Mouse (Mus musculus) layer of hippocampus, adult 8-10 months (tissue): Measurements from ENCODE around the gene Hdac7. TPM values are rescaled to one million over a fixed set of nuclear protein-coding genes. Genes with fewer than 3 reads are reported as not detected.
"Not testable (repeated sequence)": the region's sequence is repeated elsewhere in the genome, so short reads cannot be mapped to it uniquely, and the experiment has no call there.

Experiments
- DNase-seq, 2 experiments: peaks; one replicate each; pipeline ENCODE4 v3.0.0; 2022; ENCODE audit warnings: low spot score in 2 of 2
- total RNA-seq, 4 experiments: library from RNA; stranded (reverse); gene quantifications; 2 replicates each; pipeline ENCODE4 v1.2.4; 2022

The Hdac7 gene
- total RNA-seq, result 10 to 100 TPM; 28.0 to 41.5 (median 34.1) TPM

DNA sequence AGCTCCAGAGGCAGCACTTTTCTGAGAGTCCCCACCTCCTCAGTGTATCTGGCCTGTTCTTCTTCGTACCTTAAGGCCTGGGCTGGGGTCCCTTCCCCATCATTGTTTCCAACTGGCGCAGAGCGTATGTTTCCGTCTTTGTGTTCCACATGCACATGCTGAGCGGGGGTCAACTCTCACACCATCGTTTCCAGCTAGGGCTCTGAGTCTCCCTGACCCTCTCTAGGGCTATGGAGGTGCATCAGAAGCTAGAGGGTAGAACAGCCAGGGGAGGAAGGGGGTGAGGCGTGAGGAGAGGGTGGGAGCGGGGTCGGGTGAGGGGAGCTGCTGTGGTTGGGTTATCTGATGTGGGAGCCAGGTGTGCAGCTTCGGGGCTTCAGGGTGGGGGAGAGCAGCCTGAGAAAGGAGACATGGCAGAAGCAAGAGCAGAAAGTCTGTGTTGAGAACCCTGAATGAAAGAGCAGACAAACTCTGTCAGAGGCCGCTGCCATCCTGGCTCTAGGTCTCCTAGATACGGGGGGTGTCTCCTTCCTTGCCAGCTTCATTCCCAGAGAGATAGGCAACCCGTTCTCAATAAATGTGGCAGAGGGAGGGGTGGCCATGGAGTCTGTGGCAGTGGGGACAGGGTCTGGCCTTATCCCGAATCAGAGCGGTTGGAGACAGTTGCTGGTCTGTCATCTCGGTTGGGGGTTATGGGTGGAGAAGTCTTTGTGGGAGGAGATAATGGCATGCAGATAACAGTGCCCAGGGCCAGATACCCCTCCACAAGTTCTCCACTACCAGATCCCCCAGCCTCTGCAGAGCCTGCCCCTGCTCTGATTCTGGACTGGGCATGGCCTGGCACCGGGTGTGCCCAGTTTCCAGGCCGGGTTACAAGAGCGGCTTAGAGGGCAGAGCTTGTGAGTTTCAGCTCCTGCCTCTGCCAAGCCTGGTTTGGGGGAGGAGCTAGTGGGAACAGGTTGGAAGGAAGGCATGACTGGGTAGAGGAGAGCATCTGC is at the start of gene Hdac7:
TSS of gene Hdac7 (minus strand) at position 466 of the 998 bp plus-strand sequence.
- DNase-seq, result no peak

DNA sequence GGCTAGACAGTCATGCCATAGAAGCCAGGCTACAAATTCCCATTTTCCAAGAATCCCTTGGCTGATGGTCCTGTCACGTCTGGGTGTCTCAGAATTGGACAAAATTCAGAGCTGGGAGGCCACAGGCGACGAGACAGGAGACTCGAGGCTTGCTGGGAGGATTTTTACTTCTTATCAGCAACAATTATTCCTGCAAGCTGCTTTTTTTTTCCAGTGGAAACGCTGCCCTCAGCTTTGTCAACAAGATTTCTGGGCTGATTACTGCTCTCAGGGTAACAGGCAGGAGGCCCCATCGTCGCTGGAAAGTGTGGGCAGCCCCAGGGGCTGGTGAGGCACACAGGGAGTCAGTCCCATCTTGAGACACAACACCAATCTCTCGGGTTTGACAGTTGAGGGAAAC is 48.2 kb upstream of the Hdac7 start:
- DNase-seq, result no peak

DNA sequence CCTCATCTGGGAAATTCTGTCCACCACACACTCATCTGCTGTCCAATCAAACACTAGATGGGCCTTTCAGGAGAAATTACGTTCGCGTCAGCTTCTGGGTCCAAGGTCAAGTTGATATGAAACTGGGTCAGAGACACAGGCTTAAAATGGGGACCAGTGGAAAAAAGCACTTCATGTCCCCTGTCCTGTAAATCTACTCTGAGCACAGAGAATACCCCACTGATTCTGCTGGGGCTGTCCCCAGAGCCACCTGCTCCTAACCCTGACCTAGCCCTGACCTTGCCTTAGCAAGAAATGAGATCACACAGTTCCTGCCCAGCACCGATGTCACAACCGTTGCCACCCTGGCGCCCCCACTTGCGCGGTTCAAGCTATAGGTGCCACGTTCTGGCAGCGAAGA is 46.1 kb upstream of the Hdac7 start:
- DNase-seq, result no peak

DNA sequence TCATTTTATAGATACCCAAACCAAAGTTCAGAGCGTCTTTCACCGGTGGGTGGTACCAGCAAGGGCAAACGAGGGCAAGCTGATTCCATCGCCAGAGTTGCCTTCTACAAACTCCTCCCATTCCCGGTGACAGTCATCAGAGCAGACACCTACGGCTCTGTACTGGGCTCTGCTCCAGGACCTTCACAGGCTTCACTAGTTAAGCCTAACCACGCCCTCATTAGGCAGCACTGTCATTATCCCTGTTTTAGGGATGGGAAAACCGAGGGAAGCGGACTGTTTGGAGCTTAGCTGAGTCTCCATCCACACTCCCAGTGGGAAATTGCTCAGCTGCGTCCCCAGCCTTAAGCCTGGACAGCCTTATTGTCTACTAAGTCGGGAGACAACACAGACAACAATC is 45.7 kb upstream of the Hdac7 start:
- DNase-seq, result no peak

DNA sequence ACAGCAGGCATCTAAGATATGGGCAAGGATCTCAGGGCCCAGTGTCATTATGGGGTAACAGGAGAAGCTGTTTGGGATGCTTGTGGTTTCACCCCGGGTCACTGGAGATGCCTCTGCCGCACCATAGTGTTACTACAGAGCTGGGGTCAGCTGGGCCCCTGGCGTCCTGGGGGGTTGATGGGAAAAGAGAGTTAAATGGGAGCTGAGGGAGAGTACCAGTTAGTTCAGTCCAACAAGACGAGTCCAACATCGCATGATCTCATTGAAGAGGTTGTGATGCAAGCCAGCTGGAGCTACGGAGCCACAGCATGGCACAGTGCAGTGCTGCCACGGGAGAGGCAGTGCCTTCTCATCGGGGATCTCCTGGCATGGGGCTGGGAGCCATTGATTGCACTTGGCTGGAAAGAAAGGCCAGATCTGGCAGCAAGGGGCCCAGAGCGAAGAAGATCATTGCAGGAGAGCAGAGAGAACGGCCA is 43.3 kb upstream of the Hdac7 start:
- no peak for DNase-seq

DNA sequence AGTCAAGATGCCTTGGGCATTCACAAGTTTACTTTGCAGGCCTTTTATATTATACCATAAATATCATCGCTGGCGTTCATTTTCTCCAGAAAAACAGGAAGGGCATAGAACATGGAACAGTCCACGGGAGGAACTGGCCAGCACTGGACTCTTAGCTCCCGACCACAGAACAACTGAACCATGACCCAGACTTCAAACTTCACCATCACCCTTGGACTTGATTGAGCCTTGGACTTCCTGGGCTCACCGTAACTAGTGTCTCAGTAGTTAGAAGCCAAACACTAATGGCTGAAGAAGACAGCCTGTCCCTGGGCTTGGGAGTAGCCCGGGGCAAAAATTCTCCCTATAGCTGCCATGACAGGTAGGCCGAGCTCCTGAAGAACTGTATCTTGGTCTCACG is 37.1 kb upstream of the Hdac7 start:
- DNase-seq, result no peak

DNA sequence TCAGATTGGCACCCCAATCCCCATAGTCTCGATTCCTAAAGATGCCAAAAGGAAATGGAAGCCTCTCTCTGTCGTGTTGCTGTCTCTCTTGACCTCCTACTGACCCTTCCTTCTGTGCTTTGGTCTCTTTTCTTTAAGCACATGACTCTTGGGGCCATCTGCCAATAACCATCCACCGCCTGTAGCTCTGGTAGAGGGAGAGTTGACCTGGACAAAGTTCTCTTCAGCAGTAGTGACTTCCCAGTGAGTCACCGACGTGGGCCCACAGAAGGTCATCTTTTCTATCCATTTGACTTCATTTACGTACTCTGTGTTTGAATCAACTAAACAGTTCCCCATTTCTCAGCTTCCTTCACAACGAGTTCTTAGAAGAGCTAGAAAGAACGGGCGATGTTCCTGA is 36.1 kb upstream of the Hdac7 start:
- DNase-seq, result no peak

DNA sequence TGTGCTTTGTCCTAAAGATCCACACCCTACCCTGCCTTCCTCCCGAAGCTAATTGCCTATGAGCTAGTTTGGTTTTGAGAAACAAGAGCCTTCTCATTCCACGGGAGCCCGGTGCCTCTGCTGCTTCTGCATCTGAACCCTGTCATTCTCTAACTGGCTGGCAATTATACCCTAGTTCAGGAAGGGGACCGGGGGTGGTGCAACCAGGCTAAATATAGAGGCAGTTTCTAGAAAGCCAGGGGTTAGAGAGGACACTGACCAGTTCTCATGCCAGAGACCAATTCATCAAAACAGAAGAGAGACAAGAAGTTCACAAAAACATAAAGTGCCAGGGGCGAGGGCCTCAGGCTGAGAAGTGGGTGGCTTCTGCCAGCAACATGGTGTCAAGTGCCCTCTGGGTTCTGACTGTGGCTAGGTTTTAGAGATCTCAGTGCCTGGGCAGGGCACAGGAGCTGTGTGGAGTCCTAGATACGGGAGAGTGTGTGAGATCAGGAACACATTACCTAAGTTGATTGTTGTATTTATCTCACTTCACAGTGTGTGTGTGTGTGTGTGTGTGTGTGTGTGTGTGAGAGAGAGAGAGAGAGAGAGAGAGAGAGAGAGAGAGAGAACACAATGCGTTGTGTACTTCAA is 34.5 kb upstream of the Hdac7 start:
- no peak for DNase-seq

DNA sequence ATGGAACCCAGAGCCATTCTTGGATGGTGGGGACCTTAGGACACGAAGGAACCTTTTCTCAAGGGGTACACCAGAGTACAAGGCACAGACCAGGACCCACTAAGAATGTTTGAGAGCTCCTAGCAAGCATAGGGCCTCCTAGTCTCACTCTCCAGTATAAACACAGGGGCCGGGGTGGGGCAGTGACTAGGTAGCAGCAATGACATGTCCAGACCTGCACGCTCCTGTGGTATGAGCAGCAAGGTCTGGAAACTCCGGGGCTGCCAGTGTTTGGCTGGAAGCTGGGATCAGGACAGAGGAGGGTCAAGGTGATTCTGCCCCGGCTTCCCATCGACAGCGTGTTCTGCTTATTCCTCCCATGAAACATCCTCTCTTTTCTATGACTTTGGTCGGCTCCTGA is 31.5 kb upstream of the Hdac7 start:
- DNase-seq, result no peak

DNA sequence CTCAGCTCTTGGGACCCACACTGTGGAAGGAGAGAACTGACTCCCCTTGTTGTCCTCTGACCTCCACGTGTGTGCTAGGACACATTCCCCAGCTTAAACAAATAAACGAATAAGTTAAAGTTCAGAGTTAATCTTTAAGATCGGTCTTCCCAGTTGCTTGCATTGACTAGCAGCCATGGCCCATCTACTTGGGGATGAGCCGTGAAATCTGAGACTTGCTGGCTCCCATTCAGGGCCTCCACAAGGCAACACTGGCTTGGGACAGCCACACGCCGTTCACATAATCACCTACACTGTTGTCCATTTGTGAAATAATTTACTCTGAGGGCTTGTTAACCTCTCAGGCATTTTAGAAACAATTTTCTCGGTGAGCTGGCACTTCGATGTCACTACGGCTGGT is 29.4 kb upstream of the Hdac7 start:
- DNase-seq, result no peak

DNA sequence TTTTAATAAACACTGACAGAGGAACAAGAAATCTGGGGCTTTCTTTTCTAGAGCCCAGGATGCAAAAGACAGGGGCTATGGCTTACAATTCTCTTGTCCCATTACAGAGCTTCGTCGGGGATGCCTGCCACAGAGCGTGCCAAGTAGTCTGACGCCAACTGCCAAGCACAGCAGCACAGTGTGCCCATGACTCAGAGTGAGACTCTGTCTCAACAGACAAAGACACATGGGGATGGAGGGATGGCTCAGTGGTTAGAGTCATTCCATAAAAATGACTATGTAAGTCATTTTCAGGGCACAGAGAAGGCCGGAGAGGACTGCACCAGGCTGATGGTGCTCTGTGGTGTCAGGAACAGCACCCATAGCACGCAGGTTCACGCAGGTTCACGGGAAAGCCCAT is 27.9 kb upstream of the Hdac7 start:
- peak; percentile 35 to 48 for DNase-seq

DNA sequence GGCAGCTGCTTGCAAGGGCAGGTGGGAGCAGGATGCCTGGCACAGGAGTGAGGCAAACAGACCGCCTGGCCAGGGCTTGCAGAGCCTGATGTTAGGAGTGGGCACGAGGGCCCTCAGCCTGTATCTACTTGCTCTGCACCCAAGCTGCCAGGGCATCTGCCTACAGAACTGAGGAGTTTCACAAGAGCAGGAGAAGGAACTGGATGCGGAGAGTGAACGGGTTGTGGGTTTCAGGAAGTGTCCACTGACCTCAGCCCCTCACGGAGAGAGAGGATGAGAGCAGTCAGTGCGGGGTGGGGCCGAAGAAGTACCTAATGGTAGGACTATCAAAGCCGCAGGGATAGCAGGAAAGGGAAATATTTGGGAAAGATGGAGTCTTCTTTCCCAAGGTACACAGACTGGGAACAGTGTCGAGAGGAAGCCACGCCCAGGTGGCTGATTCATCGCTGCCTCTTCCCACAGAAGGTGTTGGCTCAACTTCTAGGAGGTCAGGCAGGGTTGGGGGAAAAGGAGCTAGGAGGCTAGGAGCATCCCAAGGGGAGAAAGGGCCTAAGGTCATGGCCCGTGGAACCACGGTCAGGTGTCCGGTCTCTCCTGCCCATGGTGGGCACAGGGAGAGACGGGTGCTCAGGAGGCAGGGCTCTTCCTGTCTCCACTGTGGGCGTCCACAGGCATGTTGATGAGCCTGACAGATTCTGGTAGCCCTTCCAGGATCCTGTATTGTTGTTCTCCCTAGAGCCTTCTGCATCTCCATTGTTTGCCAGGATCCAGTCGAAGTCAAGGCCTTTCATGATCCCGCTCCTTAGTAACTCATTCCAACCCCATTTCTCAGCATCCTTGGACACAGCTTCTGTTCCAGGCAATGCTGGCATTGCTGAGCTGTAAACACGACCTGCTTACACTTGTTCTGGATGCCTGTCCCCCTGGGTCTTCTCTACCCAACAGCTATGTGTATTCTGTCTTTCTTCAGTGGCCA is 27.0 kb upstream of the Hdac7 start:
- no peak for DNase-seq

DNA sequence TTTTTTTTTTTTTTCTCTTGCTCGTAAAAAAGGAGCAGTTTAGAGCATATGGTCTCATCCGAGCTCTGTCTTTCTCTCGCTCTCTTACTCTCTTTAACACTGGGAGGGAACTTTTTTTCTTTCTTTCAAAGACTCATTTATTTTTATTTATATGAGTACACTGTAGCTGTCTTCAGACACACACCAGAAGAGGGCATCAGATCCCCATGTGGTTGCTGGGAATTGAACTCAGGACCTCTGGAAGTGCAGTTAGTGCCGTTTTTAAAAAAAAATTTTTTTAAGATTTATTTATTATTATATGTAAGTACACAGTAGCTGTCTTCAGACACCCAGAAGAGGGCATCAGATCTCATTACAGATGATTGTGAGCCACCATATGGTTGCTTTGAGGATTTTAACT is 25.8 kb upstream of the Hdac7 start:
- DNase-seq, result not testable (repeated sequence)

DNA sequence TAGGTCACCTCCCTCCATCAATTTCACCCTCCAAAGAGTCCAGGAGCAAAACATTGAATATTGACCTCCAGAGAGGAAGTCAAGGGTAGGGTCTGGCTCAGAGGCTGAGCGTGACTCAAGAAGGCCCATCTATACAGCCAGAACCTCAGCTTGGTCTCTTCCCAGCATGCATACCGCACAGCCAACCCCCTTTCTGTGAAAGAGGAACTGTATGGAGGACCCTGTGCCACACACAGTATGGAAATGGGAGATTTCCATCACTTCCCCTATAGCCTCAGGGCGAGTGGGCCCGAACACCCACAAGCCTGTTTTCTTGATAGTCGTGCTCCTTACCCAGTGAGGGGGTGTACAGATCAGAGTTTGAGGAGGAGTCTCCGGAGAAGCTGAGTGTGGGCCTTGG is 24.7 kb upstream of the Hdac7 start:
- no peak for DNase-seq

DNA sequence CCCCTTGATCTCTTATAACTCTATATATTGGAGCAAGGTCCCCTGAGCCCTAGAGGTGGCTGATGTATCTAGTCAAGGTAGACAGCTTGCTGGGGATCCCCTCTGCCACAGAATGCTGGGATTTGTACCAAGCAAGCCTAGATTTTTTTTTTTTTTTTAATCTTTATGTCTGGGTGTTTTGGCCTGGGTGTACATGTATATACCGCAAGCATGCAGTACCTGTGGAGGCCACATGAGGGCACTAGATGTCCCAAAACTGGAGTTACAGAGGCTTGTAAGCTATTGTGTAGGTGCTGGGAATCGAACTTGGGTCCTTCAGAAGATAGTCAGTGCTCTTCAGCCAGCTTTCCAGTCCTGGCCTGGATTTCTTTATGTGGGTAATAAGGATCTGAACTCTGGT is 21.7 kb upstream of the Hdac7 start:
- no peak for DNase-seq

DNA sequence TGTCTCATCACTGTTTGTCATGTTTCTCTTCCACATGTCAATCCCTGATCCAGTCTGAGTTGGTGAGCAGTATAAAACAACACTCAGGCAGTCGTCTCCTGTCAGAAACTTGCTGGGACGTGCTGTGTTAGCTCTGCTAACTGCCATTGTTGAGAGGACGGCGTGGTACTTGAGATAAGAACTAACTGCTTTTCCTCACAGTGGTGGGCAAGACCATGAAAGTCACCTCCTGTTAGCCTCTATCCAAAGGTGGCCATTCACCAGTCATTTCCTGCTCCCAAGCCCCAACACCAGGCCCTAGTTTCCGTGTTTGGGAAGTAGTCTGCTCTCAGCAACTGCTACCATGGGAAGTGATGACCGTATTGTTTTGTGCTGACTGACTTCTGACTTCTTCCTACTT is 20.9 kb upstream of the Hdac7 start:
- no peak for DNase-seq

DNA sequence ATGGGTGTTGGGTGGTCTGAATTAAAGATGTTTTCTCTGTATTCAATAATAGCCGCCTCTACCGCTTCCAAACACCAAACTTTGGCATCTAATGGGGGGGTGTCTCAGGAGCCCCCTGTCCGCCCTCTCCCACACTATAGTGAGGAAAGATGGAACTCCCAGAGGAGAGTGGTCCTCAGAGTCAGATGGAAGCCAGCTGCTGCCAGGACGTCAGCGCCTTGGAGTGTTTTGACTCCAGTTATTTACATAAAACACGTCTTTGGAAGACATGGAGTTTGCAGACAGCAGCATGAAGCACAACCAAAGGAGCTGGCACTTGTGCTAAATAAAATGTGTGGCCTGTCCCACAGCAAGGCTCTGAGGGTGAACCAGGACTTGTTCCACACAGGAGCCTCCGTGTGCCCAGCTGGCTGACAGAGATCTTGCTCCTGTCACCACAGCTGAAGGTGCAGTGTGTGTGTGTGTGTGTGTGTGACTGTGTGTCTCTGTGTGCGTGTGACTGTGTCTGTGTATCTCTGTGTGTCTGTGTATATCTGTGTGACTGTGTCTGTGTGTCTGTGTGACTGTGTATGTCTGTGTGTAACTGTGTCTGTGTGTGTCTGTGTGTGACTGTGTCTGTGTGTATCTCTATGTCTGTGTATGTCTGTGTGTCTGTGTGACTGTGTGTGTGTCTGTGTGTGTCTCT is 20.2 kb upstream of the Hdac7 start:
- DNase-seq, result no peak

DNA sequence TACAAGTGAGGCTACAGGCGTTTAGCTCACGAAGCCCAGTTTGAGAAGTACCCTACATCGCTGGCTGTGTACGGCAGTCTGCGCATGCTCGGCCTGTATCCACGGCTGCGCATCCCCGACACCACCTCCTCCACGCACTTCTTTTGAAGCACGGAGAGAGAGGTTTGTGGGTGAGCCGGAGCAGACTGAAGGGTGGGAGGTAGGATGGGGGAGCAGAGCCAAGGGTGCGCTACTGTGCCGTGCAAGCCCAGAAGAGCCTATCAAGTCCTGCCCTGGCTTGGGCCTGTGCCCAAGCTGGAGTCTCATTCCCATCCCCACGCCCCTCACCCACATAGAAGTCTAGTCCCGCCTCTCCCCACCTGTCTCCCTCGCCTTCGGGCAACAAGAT is 19.2 kb upstream of the Hdac7 start:
- peak; percentile 56 to 65 for DNase-seq

DNA sequence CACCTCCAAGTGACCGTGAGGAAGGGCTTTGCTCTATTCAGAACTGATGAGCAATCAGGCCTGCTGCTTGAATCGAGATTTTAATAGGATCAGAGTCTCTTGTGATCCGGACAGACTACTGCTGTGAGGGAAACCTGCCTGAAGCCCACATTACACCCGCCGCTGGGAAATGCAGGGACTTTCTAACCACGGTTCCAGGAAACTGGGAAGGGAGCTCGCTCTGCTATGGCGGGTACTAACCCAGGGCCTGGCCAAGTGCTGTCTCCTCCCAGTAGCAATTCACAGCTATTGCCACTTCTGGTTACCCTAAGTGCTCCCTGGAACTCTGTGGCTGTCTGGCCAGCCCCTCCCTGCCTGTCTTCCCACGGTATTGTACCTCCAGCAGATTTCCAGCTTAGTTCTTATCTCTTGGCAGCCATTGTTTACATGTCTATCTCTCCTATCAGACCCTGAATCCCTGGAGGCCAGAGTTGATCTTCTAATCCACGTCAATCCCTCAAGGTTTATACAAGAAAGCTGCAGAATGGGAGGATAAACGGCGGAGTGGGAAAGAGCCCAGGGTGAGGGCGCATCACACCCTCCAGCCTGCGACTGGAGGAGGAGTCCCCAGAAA is 18.7 kb upstream of the Hdac7 start:
- DNase-seq, result no peak

DNA sequence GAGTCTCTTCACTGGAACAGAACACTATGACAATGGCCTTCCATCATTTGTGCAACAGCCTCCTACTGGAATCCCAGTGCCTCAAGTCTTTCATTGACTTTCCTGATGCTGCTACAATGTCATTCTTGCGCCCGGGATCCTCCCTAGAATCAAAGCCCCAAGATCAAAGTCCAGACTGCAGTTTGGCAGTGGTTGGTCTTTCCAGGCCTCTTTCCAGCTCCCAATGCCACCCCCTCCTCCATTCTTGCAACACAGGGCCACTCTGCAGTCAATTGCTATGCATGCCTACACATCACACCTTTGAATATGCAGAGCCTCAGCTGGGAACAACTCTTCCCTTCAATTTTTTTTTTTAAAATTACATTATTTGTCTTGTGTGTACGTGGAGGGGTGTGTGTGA is 16.1 kb upstream of the Hdac7 start:
- no peak for DNase-seq
